Mouse (Mus musculus): ENCODE measurements around the gene Jak1. TPM values are rescaled to one million over a fixed set of nuclear protein-coding genes. Genes with fewer than 3 reads are reported as not detected.
"Not testable (repeated sequence)": the region's sequence is repeated elsewhere in the genome, so short reads cannot be mapped to it uniquely, and the experiment has no call there.

Gene Jak1
- total RNA-seq, 1 experiment from 2014 or later: 252 TPM

GRCm38 (mm10) chr4:101282237-101282636 lies 17.2 kb upstream of the Jak1 start:
- no peak for ATAC-seq (replicated peaks; ENCODE audit: insufficient number of reproducible peaks, low FRiP score, low TSS enrichment, poor library complexity, severe bottlenecking)

GRCm38 (mm10) chr4:101280119-101280518 lies 15.0 kb upstream of the Jak1 start:
- no peak for ATAC-seq (replicated peaks; ENCODE audit: insufficient number of reproducible peaks, low FRiP score, low TSS enrichment, poor library complexity, severe bottlenecking)

GRCm38 (mm10) chr4:101276456-101277070 lies 11.5 kb upstream of the Jak1 start:
- no peak for ATAC-seq (replicated peaks; ENCODE audit: insufficient number of reproducible peaks, low FRiP score, low TSS enrichment, poor library complexity, severe bottlenecking)

- ATAC-seq (replicated peaks; ENCODE audit: insufficient number of reproducible peaks, low FRiP score, low TSS enrichment, poor library complexity, severe bottlenecking): no peak
These were observed 10.8 kb upstream of the Jak1 start for GRCm38 (mm10) chr4:101275881-101276280.

- ATAC-seq (replicated peaks; ENCODE audit: insufficient number of reproducible peaks, low FRiP score, low TSS enrichment, poor library complexity, severe bottlenecking): no peak
These were observed 5.7 kb upstream of the Jak1 start for GRCm38 (mm10) chr4:101270734-101271133.

GRCm38 (mm10) chr4:101268506-101268905 lies 3.4 kb upstream of the Jak1 start:
- ATAC-seq (replicated peaks; ENCODE audit: insufficient number of reproducible peaks, low FRiP score, low TSS enrichment, poor library complexity, severe bottlenecking): not testable (repeated sequence)

GRCm38 (mm10) chr4:101265523-101265922 lies 441 bp upstream of the Jak1 start:
- ATAC-seq (replicated peaks; ENCODE audit: insufficient number of reproducible peaks, low FRiP score, low TSS enrichment, poor library complexity, severe bottlenecking): no peak

- ATAC-seq (replicated peaks; ENCODE audit: insufficient number of reproducible peaks, low FRiP score, low TSS enrichment, poor library complexity, severe bottlenecking): no peak
These were observed 928 bp downstream of the Jak1 start for GRCm38 (mm10) chr4:101263968-101264740.

- ATAC-seq (replicated peaks; ENCODE audit: insufficient number of reproducible peaks, low FRiP score, low TSS enrichment, poor library complexity, severe bottlenecking): no peak
These were observed 3.5 kb downstream of the Jak1 start for GRCm38 (mm10) chr4:101261596-101261995.

- no peak for ATAC-seq (replicated peaks; ENCODE audit: insufficient number of reproducible peaks, low FRiP score, low TSS enrichment, poor library complexity, severe bottlenecking)
These were observed 4.3 kb downstream of the Jak1 start for GRCm38 (mm10) chr4:101260744-101261291.

- no peak for ATAC-seq (replicated peaks; ENCODE audit: insufficient number of reproducible peaks, low FRiP score, low TSS enrichment, poor library complexity, severe bottlenecking)
These were observed 8.4 kb downstream of the Jak1 start for GRCm38 (mm10) chr4:101256526-101257210.

- peak; percentile 67 for ATAC-seq (replicated peaks; ENCODE audit: insufficient number of reproducible peaks, low FRiP score, low TSS enrichment, poor library complexity, severe bottlenecking)
These were observed 10.3 kb downstream of the Jak1 start for GRCm38 (mm10) chr4:101254606-101255349.

GRCm38 (mm10) chr4:101254015-101254414 lies 11.1 kb downstream of the Jak1 start:
- ATAC-seq (replicated peaks; ENCODE audit: insufficient number of reproducible peaks, low FRiP score, low TSS enrichment, poor library complexity, severe bottlenecking): peak; percentile 45; the same call in 1 of the 2 replicates

- no peak for ATAC-seq (replicated peaks; ENCODE audit: insufficient number of reproducible peaks, low FRiP score, low TSS enrichment, poor library complexity, severe bottlenecking)
These were observed 12.1 kb downstream of the Jak1 start for GRCm38 (mm10) chr4:101252781-101253622.

- no peak for ATAC-seq (replicated peaks; ENCODE audit: insufficient number of reproducible peaks, low FRiP score, low TSS enrichment, poor library complexity, severe bottlenecking)
These were observed 13.1 kb downstream of the Jak1 start for GRCm38 (mm10) chr4:101252016-101252415.

GRCm38 (mm10) chr4:101249977-101250743 lies 14.9 kb downstream of the Jak1 start:
- peak; percentile 69 for ATAC-seq (replicated peaks; ENCODE audit: insufficient number of reproducible peaks, low FRiP score, low TSS enrichment, poor library complexity, severe bottlenecking)

- ATAC-seq (replicated peaks; ENCODE audit: insufficient number of reproducible peaks, low FRiP score, low TSS enrichment, poor library complexity, severe bottlenecking): no peak
These were observed 17.7 kb downstream of the Jak1 start for GRCm38 (mm10) chr4:101247355-101247754.

Measured in monocyte, adult 5-6 weeks (primary cell).